Mouse (Mus musculus) liver, embryonic 14.5 days (tissue): ENCODE measurements around the gene Slc35e2.
"Not testable (repeated sequence)": the region's sequence is repeated elsewhere in the genome, so short reads cannot be mapped to it uniquely, and the experiment has no call there.

Source experiments
- CTCF ChIP-seq: IDR thresholded peaks from 2 replicates; pipeline ENCODE4 v1.5.1; 2016; ENCODE audit warnings: antibody characterized with exemption, low read depth, control low read depth
- EP300 ChIP-seq: IDR thresholded peaks from 2 replicates; pipeline ENCODE4 v1.6.1; 2016; ENCODE audit warnings: antibody characterized with exemption, low read depth

- not testable (repeated sequence) for TF ChIP-seq CTCF, EP300
These were observed 30.9 kb upstream of the Slc35e2 start for GRCm38 (mm10) chr4:155570315-155570714.
